In genomic region chrX:102251221-102251936, GRCm38 (mm10) we compare ENCODE assay signal across 8 mouse cellular contexts. TPM values are rescaled to one million over a fixed set of nuclear protein-coding genes. Genes with fewer than 3 reads are reported as not detected.
DNase-seq lines count a peak whose midpoint lies in the region; ATAC-seq lines count a peak whose summit lies in the region.

No protein-coding gene starts in this region.

- WGBS in hindbrain, embryonic 13.5 days = 12% methylated on average over 50 of the region's 80 CpGs
- 6% methylated on average over 45 of the region's 80 CpGs for WGBS in lung, embryonic 16.5 days
- WGBS in stomach, embryonic 16.5 days = 10% methylated on average over 73 of the region's 80 CpGs

- DNase-seq in left cerebral cortex, postnatal 36 days (ENCODE audit: low spot score in 2 of 2) = peak; percentile 6 to 7
- no peak for DNase-seq in left cerebral cortex, adult 11 months (ENCODE audit: low spot score)
- DNase-seq in ZHBTc4 (ENCODE audit: low read depth, low spot score) = peak; percentile 46
- peak; percentile 28 for DNase-seq in embryo, embryonic 10.5 days (ENCODE audit: low spot score)
- DNase-seq in urinary bladder, postnatal 4 days (ENCODE audit: low spot score in 2 of 2) = no peak

- H3K36me3 ChIP-seq in hindbrain, embryonic 13.5 days = no peaks in the 10 kb centered on the region
- no peaks in the 10 kb centered on the region for H3K36me3 ChIP-seq in lung, embryonic 16.5 days (ENCODE audit: control insufficient read depth, insufficient read depth, low read length)
- H3K36me3 ChIP-seq in stomach, embryonic 16.5 days (ENCODE audit: control insufficient read depth, insufficient read depth, low read length) = no peaks in the 10 kb centered on the region

- H3K9ac ChIP-seq in hindbrain, embryonic 13.5 days = peak overlapping the region; percentile 68
- H3K9ac ChIP-seq in lung, embryonic 16.5 days (ENCODE audit: low read length) = peak overlapping the region; percentile 52
- H3K9ac ChIP-seq in stomach, embryonic 16.5 days (ENCODE audit: low read length) = peak overlapping the region; percentile 20

- intact Hi-C loops in left cerebral cortex, postnatal 36 days (cut with DNase I) = no loop called here

- H3K9me3 ChIP-seq in hindbrain, embryonic 13.5 days = no peaks in the 10 kb centered on the region
- H3K9me3 ChIP-seq in lung, embryonic 16.5 days (ENCODE audit: control insufficient read depth, low read length) = peaks cover 3% of the 10 kb centered on the region; the same call in 1 of the 2 replicates
- H3K9me3 ChIP-seq in stomach, embryonic 16.5 days (replicated peaks; ENCODE audit: control insufficient read depth, low read length) = no peaks in the 10 kb centered on the region

- peak overlapping the region; percentile 57 for H3K4me3 ChIP-seq in hindbrain, embryonic 13.5 days
- H3K4me3 ChIP-seq in lung, embryonic 16.5 days (ENCODE audit: low read length) = peak overlapping the region; percentile 58
- peak overlapping the region; percentile 54 for H3K4me3 ChIP-seq in stomach, embryonic 16.5 days (replicated peaks; ENCODE audit: low read length)

- peaks cover 74% of the 10 kb centered on the region for H3K27me3 ChIP-seq in hindbrain, embryonic 13.5 days
- H3K27me3 ChIP-seq in lung, embryonic 16.5 days (ENCODE audit: control insufficient read depth, insufficient read depth, low read depth, low read length) = peaks cover 42% of the 10 kb centered on the region
- peaks cover 44% of the 10 kb centered on the region for H3K27me3 ChIP-seq in stomach, embryonic 16.5 days (ENCODE audit: control insufficient read depth, insufficient read depth, low read length)

- H3K4me1 ChIP-seq in hindbrain, embryonic 13.5 days (replicated peaks) = peaks cover 12% of the 10 kb centered on the region
- H3K4me1 ChIP-seq in lung, embryonic 16.5 days (replicated peaks; ENCODE audit: control insufficient read depth, insufficient read depth, low read length) = no peaks in the 10 kb centered on the region
- 0 out of 2 replicates have a peak, but pooled peaks cover 3% of the 10 kb centered on the region for H3K4me1 ChIP-seq in stomach, embryonic 16.5 days (ENCODE audit: control insufficient read depth, insufficient read depth, low read length)

- ATAC-seq in hindbrain, embryonic 13.5 days (ENCODE audit: low FRiP score) = peak; percentile 71
- peak; percentile 36; the same call in 1 of the 2 replicates for ATAC-seq in lung, embryonic 16.5 days (ENCODE audit: low read depth)
- peak; percentile 48; the same call in 1 of the 2 replicates for ATAC-seq in stomach, embryonic 16.5 days (ENCODE audit: insufficient read depth, low FRiP score)

- H3K4me2 ChIP-seq in hindbrain, embryonic 13.5 days = peak overlapping the region; percentile 84
- H3K4me2 ChIP-seq in lung, embryonic 16.5 days (ENCODE audit: low read depth, low read length) = peak overlapping the region; percentile 88
- peak overlapping the region; percentile 67 for H3K4me2 ChIP-seq in stomach, embryonic 16.5 days (ENCODE audit: low read depth, low read length)

- H3K27ac ChIP-seq in hindbrain, embryonic 13.5 days = 0 out of 2 replicates have a peak overlapping the region, but pooled peaks have one; percentile 44
- H3K27ac ChIP-seq in lung, embryonic 16.5 days (ENCODE audit: low read length) = no peak overlapping the region
- H3K27ac ChIP-seq in stomach, embryonic 16.5 days (ENCODE audit: low read length) = no peak overlapping the region

RNA-seq across cellular contexts. Expression of gene Cited1, which starts 0.6 kb away (rescaled TPM):
- 1 to 10 TPM; 2.8 to 4.1 TPM for total RNA-seq in left cerebral cortex, postnatal 36 days (2021)
- polyA plus RNA-seq in hindbrain, embryonic 13.5 days (2015; fragmentation: Nextera tagmentation; extraction: Ambion mirVana) = 10.1 and 10.8 TPM in 2 replicates
- polyA plus RNA-seq in lung, embryonic 16.5 days (2015; fragmentation: Nextera tagmentation; extraction: Ambion mirVana) = 17.8 and 18.8 TPM in 2 replicates
- polyA plus RNA-seq in stomach, embryonic 16.5 days (2015; fragmentation: Nextera tagmentation; extraction: Ambion mirVana) = 5.6 and 8.9 TPM in 2 replicates

Comparison
In these comparisons a context has a peak if more than half of its experiments do, and no peak if none do; other contexts are left out.
1. DNase-seq: peak in left cerebral cortex, postnatal 36 days (2 of 2), ZHBTc4 (single experiment) and embryo, embryonic 10.5 days (single experiment); none in left cerebral cortex, adult 11 months (single experiment) and urinary bladder, postnatal 4 days (0 of 2).
2. Peak in every context shown above with its lines, with median percentiles within 50 percentile points of each other: ATAC-seq, H3K4me2 ChIP-seq, H3K4me3 ChIP-seq and H3K9ac ChIP-seq.